Mouse (Mus musculus) olfactory bulb, adult 2 months (tissue): ENCODE measurements around the gene Ntn3. TPM values are rescaled to one million over a fixed set of nuclear protein-coding genes. Genes with fewer than 3 reads are reported as not detected.
A peak's percentile ranks its signal among the peaks of the same experiment; 100 is the strongest.

Source experiments
- H3K27ac ChIP-seq: fragments of 200-500 bp; 2 replicates; pipeline ENCODE4 v1.5.1; 2012; ENCODE audit warnings: low read depth, low read length; ENCODE audit not compliant: insufficient read depth
- H3K4me1 ChIP-seq: fragments of 200-500 bp; 2 replicates; pipeline ENCODE4 v1.6.1; 2012; ENCODE audit warnings: low read length; ENCODE audit not compliant: control insufficient read depth, insufficient read depth
- H3K4me3 ChIP-seq: fragments of 200-500 bp; 2 replicates; pipeline ENCODE4 v1.5.1; 2012; ENCODE audit warnings: mild to moderate bottlenecking, low read depth, low read length, moderate library complexity; ENCODE audit not compliant: insufficient read depth
- CTCF ChIP-seq: fragments of 200-500 bp; IDR thresholded peaks from 2 replicates; pipeline ENCODE4 v1.5.1; 2012; ENCODE audit warnings: low read depth, mild to moderate bottlenecking, low read length, moderate library complexity; ENCODE audit not compliant: insufficient read depth
- POLR2A ChIP-seq: fragments of 200-500 bp; IDR thresholded peaks from 2 replicates; pipeline ENCODE4 v1.6.1; 2012; ENCODE audit warnings: mild to moderate bottlenecking, low read depth, low read length, moderate library complexity; ENCODE audit not compliant: insufficient read depth
- WGBS: fragments of 180-500 bp; shearing (Covaris S2); methylation state at CpG from one replicate; pipeline ENCODE4 v1.1.7; 2018; 5-methylcytosine and 5-hydroxymethylcytosine counted together
- polyA plus RNA-seq: library from polyadenylated mRNA; stranded (reverse); fragments of >200 nt; gene quantifications from 2 replicates; pipeline ENCODE4 v1.2.4, GENCODE M21; 2012; ENCODE audit warnings: low replicate concordance; ENCODE audit not compliant: missing spikeins, insufficient read depth, insufficient read length

The Ntn3 gene
- polyA plus RNA-seq, 1 experiment = not detected

- 98% methylated on average over 1 of the region's 1 CpGs for WGBS
- H3K4me1 ChIP-seq = no peaks in the 10 kb centered on the region
- no peak overlapping the region for H3K27ac ChIP-seq
- no peak for TF ChIP-seq CTCF
- TF ChIP-seq POLR2A = no peak
- H3K4me3 ChIP-seq = no peak overlapping the region
Measured at GRCm38 (mm10) chr17:24236479-24236878, 27.1 kb upstream of the Ntn3 start.

DNA sequence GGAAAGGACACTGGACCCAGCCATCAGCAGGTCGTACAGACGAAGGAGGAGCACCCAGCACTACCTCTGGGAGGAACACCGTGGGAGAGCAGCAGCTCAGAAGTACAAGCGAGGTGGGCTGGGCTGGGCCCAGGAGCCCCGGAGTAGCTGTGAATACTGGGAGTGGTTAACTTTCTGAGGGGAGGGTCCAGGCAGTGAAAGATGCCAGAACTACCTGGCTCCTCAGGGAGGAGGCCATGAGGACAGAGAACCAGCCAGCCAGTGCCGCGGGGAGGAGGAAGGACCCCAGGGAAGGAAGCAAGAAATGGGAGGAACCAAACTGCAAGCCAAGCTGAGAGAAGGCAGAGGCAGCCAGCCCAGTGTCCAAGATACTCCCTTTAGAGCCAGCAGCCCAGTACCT, 18.6 kb upstream of the Ntn3 start:
- Histone ChIP-seq H3K4me1 (no peaks in the 10 kb centered on the region), H3K4me3 (no peak overlapping the region), H3K27ac (no peak overlapping the region)
- whole genome bisulfite sequencing = 90% methylated on average over 7 of the region's 7 CpGs
- TF ChIP-seq CTCF (no peak), POLR2A (no peak)

DNA sequence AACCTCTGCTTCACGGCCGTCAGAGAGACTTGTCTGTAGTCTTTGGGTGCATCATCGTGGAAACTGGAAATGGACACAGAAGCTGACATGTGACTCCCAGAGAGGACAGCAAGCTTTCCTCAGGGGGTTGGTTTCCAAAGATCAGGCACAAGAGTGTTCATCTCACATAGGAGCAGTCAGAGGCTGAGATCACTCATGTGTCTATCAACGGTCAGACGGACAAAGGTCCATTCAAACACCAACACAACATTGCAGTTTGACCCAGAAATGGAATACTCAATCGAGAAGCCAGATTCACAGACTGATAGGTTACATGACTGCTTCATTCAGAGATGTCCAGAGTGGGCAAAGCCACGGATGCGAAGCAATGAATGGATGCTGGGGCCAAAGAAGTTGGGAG, 17.4 kb upstream of the Ntn3 start:
- Histone ChIP-seq H3K27ac (no peak overlapping the region), H3K4me1 (no peaks in the 10 kb centered on the region), H3K4me3 (no peak overlapping the region)
- TF ChIP-seq CTCF (no peak), POLR2A (no peak)
- 86% methylated on average over 8 of the region's 8 CpGs for WGBS

GRCm38 (mm10) chr17:24225851-24226250, 16.5 kb upstream of the Ntn3 start:
- 92% methylated on average over 5 of the region's 5 CpGs for WGBS
- H3K4me1 ChIP-seq = 0 out of 2 replicates have a peak, but pooled peaks cover 2% of the 10 kb centered on the region
- no peak for TF ChIP-seq POLR2A
- no peak for TF ChIP-seq CTCF
- no peak overlapping the region for H3K27ac ChIP-seq
- no peak overlapping the region for H3K4me3 ChIP-seq

DNA sequence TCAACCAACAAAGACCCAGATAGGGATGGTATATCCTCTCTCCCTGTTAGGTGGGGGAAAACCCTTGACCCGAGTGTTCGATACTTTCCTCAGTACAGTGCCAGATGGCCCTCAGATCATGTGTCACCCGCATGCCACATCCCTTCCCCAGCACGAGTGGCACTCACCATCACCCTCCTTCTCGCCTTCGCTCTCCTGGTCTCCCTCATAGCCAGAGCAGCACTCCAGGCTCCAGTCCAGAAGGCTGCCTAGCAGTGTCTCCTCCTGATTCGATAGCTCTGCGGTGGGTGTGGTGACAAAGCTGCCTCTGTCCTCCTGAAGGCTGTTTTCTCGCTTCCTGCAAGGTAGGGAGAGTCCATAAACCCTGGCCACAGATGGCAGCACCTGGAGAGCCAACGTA, 15.4 kb upstream of the Ntn3 start:
- Histone ChIP-seq H3K27ac (no peak overlapping the region), H3K4me1 (peaks cover 6% of the 10 kb centered on the region), H3K4me3 (no peak overlapping the region)
- TF ChIP-seq CTCF (no peak), POLR2A (no peak)
- WGBS = 88% methylated on average over 10 of the region's 10 CpGs

GRCm38 (mm10) chr17:24223513-24223912, 14.2 kb upstream of the Ntn3 start:
- no peak for TF ChIP-seq CTCF
- TF ChIP-seq POLR2A = no peak
- Histone ChIP-seq H3K27ac (no peak overlapping the region), H3K4me1 (peaks cover 10% of the 10 kb centered on the region), H3K4me3 (no peak overlapping the region)
- 96% methylated on average over 5 of the region's 5 CpGs for WGBS

DNA sequence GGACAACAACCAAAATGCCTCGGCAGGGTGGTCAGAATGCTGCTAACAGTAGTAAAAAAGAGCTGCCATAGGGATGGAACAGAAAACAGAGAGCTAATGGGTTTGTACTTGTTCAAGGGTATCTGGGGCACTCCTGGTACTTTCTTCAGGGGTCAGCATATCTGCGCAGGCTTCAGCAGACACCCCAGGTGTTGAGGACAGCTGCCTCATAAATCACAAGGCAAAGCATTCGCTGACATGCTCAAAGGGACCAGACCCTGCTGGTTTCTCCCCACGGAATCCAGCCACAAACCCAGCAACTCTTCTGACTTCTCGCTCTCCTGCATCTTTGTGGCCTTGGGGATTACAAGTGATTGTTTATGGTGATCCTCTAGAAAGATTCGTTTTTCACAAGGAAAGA, 13.3 kb upstream of the Ntn3 start:
- H3K4me3 ChIP-seq = no peak overlapping the region
- TF ChIP-seq POLR2A (no peak), CTCF (no peak)
- H3K27ac ChIP-seq = no peak overlapping the region
- peaks cover 10% of the 10 kb centered on the region for H3K4me1 ChIP-seq
- WGBS = 85% methylated on average over 6 of the region's 6 CpGs

- WGBS = 6% methylated on average over 41 of the region's 41 CpGs
- peaks cover 10% of the 10 kb centered on the region for H3K4me1 ChIP-seq
- peak within 1 kb of the TSS; percentile 27 for H3K27ac ChIP-seq
- peak within 1 kb of the TSS; percentile 88 for H3K4me3 ChIP-seq
- TF ChIP-seq CTCF (no peak), POLR2A (no peak)
Measured at GRCm38 (mm10) chr17:24220435-24221411, 11.4 kb upstream of the Ntn3 start, which contains the start of gene Tedc2. Tedc2 (minus strand) TSS chr17:24220851.

GRCm38 (mm10) chr17:24216836-24217235, 7.5 kb upstream of the Ntn3 start:
- Histone ChIP-seq H3K4me3 (no peak overlapping the region), H3K4me1 (peaks cover 14% of the 10 kb centered on the region), H3K27ac (no peak overlapping the region)
- 76% methylated on average over 4 of the region's 4 CpGs for WGBS
- no peak for TF ChIP-seq CTCF
- no peak for TF ChIP-seq POLR2A
